Mouse (Mus musculus) naive thymus-derived CD4-positive, alpha-beta T cell, adult 2 months (primary cell): ENCODE data around the gene Faap100.

Experiments used
- DNase-seq: peaks from one replicate; pipeline ENCODE4 v3.0.0-alpha.2; 2011; ENCODE audit warnings: low read depth

Gene Faap100

GRCm38 (mm10) chr11:120319310-120319709 is 59.3 kb downstream of the Faap100 start:
- no peak for DNase-seq
